Mouse (Mus musculus): Measurements from ENCODE around the gene Gm49337. TPM values are rescaled to one million over a fixed set of nuclear protein-coding genes. Genes with fewer than 3 reads are reported as not detected.

Gm49337 gene
- polyA plus RNA-seq, 1 experiment from 2014 or later, result not detected

- 89% methylated on average over 15 of the region's 15 CpGs for WGBS (ENCODE audit: insufficient replicate concordance)
- no peak overlapping the region for H3K4me2 ChIP-seq
- H3K9me3 ChIP-seq (replicated peaks; ENCODE audit: control insufficient read depth, low read length), result no peaks in the 10 kb centered on the region
- H3K27ac ChIP-seq (ENCODE audit: low read depth, low read length), result no peak overlapping the region
- H3K27me3 ChIP-seq (ENCODE audit: control insufficient read depth, insufficient read depth, low read length), result no peaks in the 10 kb centered on the region
- H3K4me3 ChIP-seq (ENCODE audit: low read depth, low read length), result no peak overlapping the region
- peaks cover 6% of the 10 kb centered on the region for H3K4me1 ChIP-seq (ENCODE audit: control insufficient read depth, insufficient read depth, low read length)
- H3K9ac ChIP-seq (ENCODE audit: low read depth, low read length), result no peak overlapping the region
- no peak for ATAC-seq (replicated peaks; ENCODE audit: insufficient number of reproducible peaks, low FRiP score, low TSS enrichment)
- H3K36me3 ChIP-seq (ENCODE audit: control insufficient read depth, insufficient read depth, low read length), result peaks cover 46% of the 10 kb centered on the region
Measured at GRCm38 (mm10) chr4:116152702-116153101, 20.5 kb upstream of the Gm49337 start.

GRCm38 (mm10) chr4:116157882-116158281 is 15.3 kb upstream of the Gm49337 start:
- Histone ChIP-seq H3K4me3 (ENCODE audit: low read depth, low read length) (no peak overlapping the region), H3K4me1 (ENCODE audit: control insufficient read depth, insufficient read depth, low read length) (0 out of 2 replicates have a peak, but pooled peaks cover 4% of the 10 kb centered on the region), H3K9me3 (replicated peaks; ENCODE audit: control insufficient read depth, low read length) (no peaks in the 10 kb centered on the region), H3K4me2 (no peak overlapping the region), H3K36me3 (ENCODE audit: control insufficient read depth, insufficient read depth, low read length) (peaks cover 49% of the 10 kb centered on the region), H3K9ac (ENCODE audit: low read depth, low read length) (no peak overlapping the region), H3K27me3 (ENCODE audit: control insufficient read depth, insufficient read depth, low read length) (no peaks in the 10 kb centered on the region), H3K27ac (ENCODE audit: low read depth, low read length) (no peak overlapping the region)
- no peak for ATAC-seq (replicated peaks; ENCODE audit: insufficient number of reproducible peaks, low FRiP score, low TSS enrichment)
- 97% methylated on average over 2 of the region's 2 CpGs for WGBS (ENCODE audit: insufficient replicate concordance)

GRCm38 (mm10) chr4:116159912-116160311 is 13.3 kb upstream of the Gm49337 start:
- Histone ChIP-seq H3K27me3 (ENCODE audit: control insufficient read depth, insufficient read depth, low read length) (no peaks in the 10 kb centered on the region), H3K4me1 (ENCODE audit: control insufficient read depth, insufficient read depth, low read length) (0 out of 2 replicates have a peak, but pooled peaks cover 4% of the 10 kb centered on the region), H3K4me2 (no peak overlapping the region), H3K9ac (ENCODE audit: low read depth, low read length) (no peak overlapping the region), H3K9me3 (replicated peaks; ENCODE audit: control insufficient read depth, low read length) (no peaks in the 10 kb centered on the region), H3K27ac (ENCODE audit: low read depth, low read length) (no peak overlapping the region), H3K36me3 (ENCODE audit: control insufficient read depth, insufficient read depth, low read length) (peaks cover 35% of the 10 kb centered on the region), H3K4me3 (ENCODE audit: low read depth, low read length) (no peak overlapping the region)
- 80% methylated on average over 3 of the region's 3 CpGs for WGBS (ENCODE audit: insufficient replicate concordance)
- ATAC-seq (replicated peaks; ENCODE audit: insufficient number of reproducible peaks, low FRiP score, low TSS enrichment), result no peak

GRCm38 (mm10) chr4:116160769-116161168 is 12.4 kb upstream of the Gm49337 start:
- WGBS (ENCODE audit: insufficient replicate concordance), result 58% methylated on average over 3 of the region's 3 CpGs
- H3K9ac ChIP-seq (ENCODE audit: low read depth, low read length), result no peak overlapping the region
- H3K27ac ChIP-seq (ENCODE audit: low read depth, low read length), result no peak overlapping the region
- no peaks in the 10 kb centered on the region for H3K27me3 ChIP-seq (ENCODE audit: control insufficient read depth, insufficient read depth, low read length)
- H3K4me1 ChIP-seq (ENCODE audit: control insufficient read depth, insufficient read depth, low read length), result 0 out of 2 replicates have a peak, but pooled peaks cover 4% of the 10 kb centered on the region
- H3K4me3 ChIP-seq (ENCODE audit: low read depth, low read length), result no peak overlapping the region
- no peak for ATAC-seq (replicated peaks; ENCODE audit: insufficient number of reproducible peaks, low FRiP score, low TSS enrichment)
- no peak overlapping the region for H3K4me2 ChIP-seq
- H3K36me3 ChIP-seq (ENCODE audit: control insufficient read depth, insufficient read depth, low read length), result peaks cover 26% of the 10 kb centered on the region
- no peaks in the 10 kb centered on the region for H3K9me3 ChIP-seq (replicated peaks; ENCODE audit: control insufficient read depth, low read length)

GRCm38 (mm10) chr4:116162142-116162541 is 11.0 kb upstream of the Gm49337 start:
- H3K4me1 ChIP-seq (ENCODE audit: control insufficient read depth, insufficient read depth, low read length), result 0 out of 2 replicates have a peak, but pooled peaks cover 4% of the 10 kb centered on the region
- H3K4me3 ChIP-seq (ENCODE audit: low read depth, low read length), result no peak overlapping the region
- H3K9ac ChIP-seq (ENCODE audit: low read depth, low read length), result no peak overlapping the region
- no peak overlapping the region for H3K4me2 ChIP-seq
- no peaks in the 10 kb centered on the region for H3K9me3 ChIP-seq (replicated peaks; ENCODE audit: control insufficient read depth, low read length)
- H3K27me3 ChIP-seq (ENCODE audit: control insufficient read depth, insufficient read depth, low read length), result no peaks in the 10 kb centered on the region
- ATAC-seq (replicated peaks; ENCODE audit: insufficient number of reproducible peaks, low FRiP score, low TSS enrichment), result no peak
- H3K36me3 ChIP-seq (ENCODE audit: control insufficient read depth, insufficient read depth, low read length), result peaks cover 13% of the 10 kb centered on the region
- 73% methylated on average over 4 of the region's 4 CpGs for WGBS (ENCODE audit: insufficient replicate concordance)
- H3K27ac ChIP-seq (ENCODE audit: low read depth, low read length), result no peak overlapping the region

GRCm38 (mm10) chr4:116164759-116165554 is 8.2 kb upstream of the Gm49337 start:
- ATAC-seq (replicated peaks; ENCODE audit: insufficient number of reproducible peaks, low FRiP score, low TSS enrichment), result no peak
- Histone ChIP-seq H3K4me3 (ENCODE audit: low read depth, low read length) (no peak overlapping the region), H3K9ac (ENCODE audit: low read depth, low read length) (no peak overlapping the region), H3K36me3 (ENCODE audit: control insufficient read depth, insufficient read depth, low read length) (no peaks in the 10 kb centered on the region), H3K27ac (ENCODE audit: low read depth, low read length) (no peak overlapping the region), H3K4me2 (no peak overlapping the region), H3K9me3 (replicated peaks; ENCODE audit: control insufficient read depth, low read length) (no peaks in the 10 kb centered on the region), H3K4me1 (ENCODE audit: control insufficient read depth, insufficient read depth, low read length) (0 out of 2 replicates have a peak, but pooled peaks cover 4% of the 10 kb centered on the region), H3K27me3 (ENCODE audit: control insufficient read depth, insufficient read depth, low read length) (no peaks in the 10 kb centered on the region)
- WGBS (ENCODE audit: insufficient replicate concordance), result 88% methylated on average over 2 of the region's 2 CpGs

GRCm38 (mm10) chr4:116165708-116166407 is 7.3 kb upstream of the Gm49337 start:
- Histone ChIP-seq H3K4me1 (ENCODE audit: control insufficient read depth, insufficient read depth, low read length) (no peaks in the 10 kb centered on the region), H3K4me3 (ENCODE audit: low read depth, low read length) (no peak overlapping the region), H3K36me3 (ENCODE audit: control insufficient read depth, insufficient read depth, low read length) (no peaks in the 10 kb centered on the region), H3K27ac (ENCODE audit: low read depth, low read length) (no peak overlapping the region), H3K4me2 (no peak overlapping the region), H3K27me3 (ENCODE audit: control insufficient read depth, insufficient read depth, low read length) (no peaks in the 10 kb centered on the region), H3K9me3 (replicated peaks; ENCODE audit: control insufficient read depth, low read length) (no peaks in the 10 kb centered on the region), H3K9ac (ENCODE audit: low read depth, low read length) (no peak overlapping the region)
- 61% methylated on average over 8 of the region's 8 CpGs for WGBS (ENCODE audit: insufficient replicate concordance)
- no peak for ATAC-seq (replicated peaks; ENCODE audit: insufficient number of reproducible peaks, low FRiP score, low TSS enrichment)

- Histone ChIP-seq H3K27me3 (ENCODE audit: control insufficient read depth, insufficient read depth, low read length) (no peaks in the 10 kb centered on the region), H3K9ac (ENCODE audit: low read depth, low read length) (no peak within 1 kb of the TSS), H3K9me3 (replicated peaks; ENCODE audit: control insufficient read depth, low read length) (no peaks in the 10 kb centered on the region), H3K27ac (ENCODE audit: low read depth, low read length) (no peak within 1 kb of the TSS), H3K4me3 (ENCODE audit: low read depth, low read length) (no peak within 1 kb of the TSS), H3K4me1 (ENCODE audit: control insufficient read depth, insufficient read depth, low read length) (no peaks in the 10 kb centered on the region), H3K4me2 (no peak within 1 kb of the TSS), H3K36me3 (ENCODE audit: control insufficient read depth, insufficient read depth, low read length) (no peaks in the 10 kb centered on the region)
- 23% methylated on average over 7 of the region's 7 CpGs for WGBS (ENCODE audit: insufficient replicate concordance)
- no peak for ATAC-seq (replicated peaks; ENCODE audit: insufficient number of reproducible peaks, low FRiP score, low TSS enrichment)
Measured at GRCm38 (mm10) chr4:116167404-116167803, 5.8 kb upstream of the Gm49337 start, which contains the start of gene Tspan1. Tspan1 (minus strand) TSS chr4:116167601.

Measured in heart, embryonic 11.5 days (tissue).